Mouse (Mus musculus) stomach, embryonic 15.5 days (tissue): ENCODE results near the gene Mllt1. TPM values are rescaled to one million over a fixed set of nuclear protein-coding genes. Genes with fewer than 3 reads are reported as not detected.
A peak's percentile ranks its signal among the peaks of the same experiment; 100 is the strongest.

ENCODE experiments used
- ATAC-seq: fragments of 200-750 bp; cut with Nextera tagmentation; 2 replicates; pipeline ENCODE4 v1.8.0; 2017; ENCODE audit warnings: low read depth, moderate number of reproducible peaks, moderate TSS enrichment; ENCODE audit not compliant: insufficient read depth, low FRiP score
- H3K27ac ChIP-seq: fragments of 300-500 bp; sonication (generic); 2 replicates; pipeline ENCODE4 v1.5.1; 2015; ENCODE audit warnings: mild to moderate bottlenecking, inconsistent platforms
- H3K27me3 ChIP-seq: fragments of 300-500 bp; sonication (generic); replicated peaks from 2 replicates; pipeline ENCODE4 v1.6.1; 2015; ENCODE audit warnings: inconsistent platforms
- H3K36me3 ChIP-seq: fragments of 300-500 bp; sonication (generic); 2 replicates; pipeline ENCODE4 v1.6.1; 2015; ENCODE audit warnings: inconsistent platforms
- H3K4me1 ChIP-seq: fragments of 300-500 bp; sonication (generic); 2 replicates; pipeline ENCODE4 v1.6.1; 2015; ENCODE audit warnings: inconsistent platforms
- H3K4me2 ChIP-seq: fragments of 300-500 bp; sonication (generic); 2 replicates; pipeline ENCODE4 v1.6.1; 2015; ENCODE audit warnings: mild to moderate bottlenecking, inconsistent platforms
- H3K4me3 ChIP-seq: fragments of 300-500 bp; sonication (generic); replicated peaks from 2 replicates; pipeline ENCODE4 v1.5.1; 2015; ENCODE audit warnings: inconsistent platforms
- H3K9ac ChIP-seq: fragments of 300-500 bp; sonication (generic); 2 replicates; pipeline ENCODE4 v1.6.1; 2015; ENCODE audit warnings: inconsistent platforms
- H3K9me3 ChIP-seq: fragments of 300-500 bp; sonication (generic); 2 replicates; pipeline ENCODE4 v1.6.1; 2016; ENCODE audit warnings: inconsistent platforms
- WGBS: fragments of 180-500 bp; shearing (Covaris S2); methylation state at CpG from one replicate; pipeline ENCODE4 v1.1.7; 2015; 5-methylcytosine and 5-hydroxymethylcytosine counted together
- polyA plus RNA-seq: library from polyadenylated mRNA; unstranded; fragments of >200 nt; fragmentation: Nextera tagmentation; extraction: Ambion mirVana; gene quantifications from 2 replicates; pipeline ENCODE4 v1.2.1, GENCODE M21; 2015

The Mllt1 gene
- 39.8 and 43.7 TPM in 2 replicates for polyA plus RNA-seq

- Histone ChIP-seq H3K4me3 (peak within 1 kb of the TSS; percentile 84), H3K27ac (peak within 1 kb of the TSS; percentile 57)
- 4% methylated on average over 76 of the region's 76 CpGs for WGBS
Observed at GRCm38 (mm10) chr17:56935363-56936131, at the start of gene Mllt1. Gene Mllt1, minus strand, starts transcription at chr17:56935415.

GRCm38 (mm10) chr17:56984886-56985285 is 49.7 kb upstream of the Mllt1 start:
- H3K9me3 ChIP-seq, result no peaks in the 10 kb centered on the region
- no peak for ATAC-seq

More at GRCm38 (mm10) chr17:56935363-56936131, at the start of gene Mllt1:
- H3K9me3 ChIP-seq, result no peaks in the 10 kb centered on the region
- peaks cover 20% of the 10 kb centered on the region for H3K4me1 ChIP-seq
- ATAC-seq, result peak; percentile 98
- no peaks in the 10 kb centered on the region for H3K27me3 ChIP-seq
- H3K9ac ChIP-seq, result peak within 1 kb of the TSS; percentile 93
- H3K36me3 ChIP-seq, result no peaks in the 10 kb centered on the region
- peak within 1 kb of the TSS; percentile 80 for H3K4me2 ChIP-seq

GRCm38 (mm10) chr17:56982013-56982412 is 46.8 kb upstream of the Mllt1 start, which contains the start of gene Acer1:
Gene Acer1, minus strand, starts transcription at chr17:56982126.
- Histone ChIP-seq H3K4me1 (no peaks in the 10 kb centered on the region), H3K36me3 (no peaks in the 10 kb centered on the region), H3K4me2 (no peak within 1 kb of the TSS), H3K27me3 (no peaks in the 10 kb centered on the region), H3K9ac (no peak within 1 kb of the TSS), H3K27ac (no peak within 1 kb of the TSS), H3K9me3 (no peaks in the 10 kb centered on the region), H3K4me3 (no peak within 1 kb of the TSS)
- no peak for ATAC-seq
- WGBS, result 74% methylated on average over 5 of the region's 5 CpGs

More at GRCm38 (mm10) chr17:56984886-56985285, 49.7 kb upstream of the Mllt1 start:
- H3K4me3 ChIP-seq, result no peak overlapping the region
- whole genome bisulfite sequencing, result 75% methylated on average over 9 of the region's 9 CpGs
- H3K27ac ChIP-seq, result no peak overlapping the region
- no peaks in the 10 kb centered on the region for H3K36me3 ChIP-seq
- no peak overlapping the region for H3K4me2 ChIP-seq
- no peaks in the 10 kb centered on the region for H3K27me3 ChIP-seq
- H3K4me1 ChIP-seq, result no peaks in the 10 kb centered on the region
- H3K9ac ChIP-seq, result no peak overlapping the region

- Histone ChIP-seq H3K27me3 (no peaks in the 10 kb centered on the region), H3K9me3 (no peaks in the 10 kb centered on the region), H3K4me3 (no peak overlapping the region), H3K27ac (no peak overlapping the region), H3K4me2 (no peak overlapping the region), H3K4me1 (no peaks in the 10 kb centered on the region), H3K36me3 (no peaks in the 10 kb centered on the region), H3K9ac (no peak overlapping the region)
- no peak for ATAC-seq
- WGBS, result 61% methylated on average over 7 of the region's 7 CpGs
Observed at GRCm38 (mm10) chr17:56981049-56981448, 45.8 kb upstream of the Mllt1 start.

- H3K4me3 ChIP-seq, result no peak overlapping the region
- H3K4me1 ChIP-seq, result no peaks in the 10 kb centered on the region
- H3K9me3 ChIP-seq, result no peaks in the 10 kb centered on the region
- H3K27ac ChIP-seq, result no peak overlapping the region
- H3K27me3 ChIP-seq, result no peaks in the 10 kb centered on the region
- WGBS, result 57% methylated on average over 4 of the region's 8 CpGs
- ATAC-seq, result no peak
- no peak overlapping the region for H3K4me2 ChIP-seq
- no peaks in the 10 kb centered on the region for H3K36me3 ChIP-seq
- no peak overlapping the region for H3K9ac ChIP-seq
Observed at GRCm38 (mm10) chr17:56979524-56979923, 44.3 kb upstream of the Mllt1 start.

GRCm38 (mm10) chr17:56976531-56977390 is 41.5 kb upstream of the Mllt1 start:
- 70% methylated on average over 8 of the region's 8 CpGs for WGBS
- H3K4me3 ChIP-seq, result no peak overlapping the region
- H3K36me3 ChIP-seq, result no peaks in the 10 kb centered on the region
- no peak overlapping the region for H3K9ac ChIP-seq
- H3K4me1 ChIP-seq, result no peaks in the 10 kb centered on the region
- H3K4me2 ChIP-seq, result no peak overlapping the region
- ATAC-seq, result 0 out of 2 replicates have a peak, but pooled peaks have one; percentile 26
- no peak overlapping the region for H3K27ac ChIP-seq
- H3K27me3 ChIP-seq, result no peaks in the 10 kb centered on the region
- H3K9me3 ChIP-seq, result no peaks in the 10 kb centered on the region

- Histone ChIP-seq H3K27ac (no peak overlapping the region), H3K4me2 (no peak overlapping the region), H3K9me3 (no peaks in the 10 kb centered on the region), H3K4me1 (no peaks in the 10 kb centered on the region), H3K9ac (no peak overlapping the region), H3K36me3 (no peaks in the 10 kb centered on the region), H3K27me3 (no peaks in the 10 kb centered on the region), H3K4me3 (no peak overlapping the region)
- WGBS, result 70% methylated on average over 3 of the region's 3 CpGs
- ATAC-seq, result no peak
Observed at GRCm38 (mm10) chr17:56975391-56975790, 40.2 kb upstream of the Mllt1 start.

GRCm38 (mm10) chr17:56974708-56975240 is 39.6 kb upstream of the Mllt1 start:
- Histone ChIP-seq H3K27me3 (no peaks in the 10 kb centered on the region), H3K9ac (no peak overlapping the region), H3K27ac (no peak overlapping the region), H3K36me3 (no peaks in the 10 kb centered on the region), H3K9me3 (no peaks in the 10 kb centered on the region), H3K4me1 (no peaks in the 10 kb centered on the region), H3K4me2 (no peak overlapping the region), H3K4me3 (no peak overlapping the region)
- WGBS, result 58% methylated on average over 5 of the region's 5 CpGs
- no peak for ATAC-seq

- Histone ChIP-seq H3K9me3 (no peaks in the 10 kb centered on the region), H3K4me3 (no peak overlapping the region), H3K27me3 (no peaks in the 10 kb centered on the region), H3K36me3 (no peaks in the 10 kb centered on the region), H3K27ac (no peak overlapping the region), H3K9ac (no peak overlapping the region), H3K4me1 (no peaks in the 10 kb centered on the region), H3K4me2 (no peak overlapping the region)
- ATAC-seq, result no peak
- 59% methylated on average over 13 of the region's 14 CpGs for WGBS
Observed at GRCm38 (mm10) chr17:56973956-56974707, 38.9 kb upstream of the Mllt1 start.

- no peak for ATAC-seq
- no peak overlapping the region for H3K9ac ChIP-seq
- WGBS, result 64% methylated on average over 5 of the region's 5 CpGs
Observed at GRCm38 (mm10) chr17:56970081-56970480, 34.9 kb upstream of the Mllt1 start.

GRCm38 (mm10) chr17:56969321-56969720 is 34.1 kb upstream of the Mllt1 start:
- no peaks in the 10 kb centered on the region for H3K9me3 ChIP-seq
- H3K36me3 ChIP-seq, result no peaks in the 10 kb centered on the region
- no peak overlapping the region for H3K4me2 ChIP-seq
- H3K27me3 ChIP-seq, result no peaks in the 10 kb centered on the region
- H3K4me3 ChIP-seq, result no peak overlapping the region
- no peaks in the 10 kb centered on the region for H3K4me1 ChIP-seq
- H3K9ac ChIP-seq, result no peak overlapping the region
- H3K27ac ChIP-seq, result no peak overlapping the region
- ATAC-seq, result no peak
- 54% methylated on average over 3 of the region's 3 CpGs for WGBS

More at GRCm38 (mm10) chr17:56970081-56970480, 34.9 kb upstream of the Mllt1 start:
- Histone ChIP-seq H3K27ac (no peak overlapping the region), H3K4me1 (no peaks in the 10 kb centered on the region), H3K4me2 (no peak overlapping the region), H3K9me3 (no peaks in the 10 kb centered on the region), H3K36me3 (no peaks in the 10 kb centered on the region), H3K27me3 (no peaks in the 10 kb centered on the region), H3K4me3 (no peak overlapping the region)
